Mouse (Mus musculus): Measurements from ENCODE around the gene Scmh1.
"Not testable (repeated sequence)": the region's sequence is repeated elsewhere in the genome, so short reads cannot be mapped to it uniquely, and the experiment has no call there.

Scmh1 gene

DNA sequence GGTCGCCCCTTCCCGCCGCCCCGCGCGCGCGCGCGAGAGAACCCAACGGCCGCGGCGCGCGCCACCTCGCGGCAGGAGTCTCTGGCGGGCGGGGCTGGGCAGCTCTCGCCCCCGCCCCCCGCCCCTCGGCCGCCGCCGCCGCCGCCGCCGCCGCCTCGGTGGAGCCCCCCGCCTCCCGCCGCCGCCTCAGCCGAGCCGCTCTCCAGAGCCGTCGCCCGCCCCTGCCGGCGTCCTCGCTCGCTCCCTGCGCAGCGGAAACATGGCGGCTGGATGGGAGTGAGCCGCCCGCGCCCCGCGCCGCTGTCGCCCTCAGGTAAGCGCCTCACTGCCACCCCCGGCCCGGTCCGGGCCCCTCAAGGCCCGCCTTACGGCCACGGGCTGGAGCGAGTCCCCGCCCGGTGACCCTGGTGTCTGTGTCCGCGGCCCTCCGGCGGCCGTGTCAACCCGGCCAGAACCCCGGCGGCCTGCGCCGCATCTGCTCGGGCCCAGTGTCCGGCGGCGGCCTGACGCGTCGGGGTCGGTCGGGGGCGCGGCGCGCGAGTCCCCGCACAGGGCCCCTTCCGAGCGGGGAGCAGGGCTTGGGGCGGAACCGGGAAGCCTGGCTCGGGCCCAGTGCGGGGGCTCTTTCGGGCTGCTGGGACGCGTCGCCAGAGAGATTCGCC is at the start of gene Scmh1:
Scmh1 (plus strand) TSS at position 138 of the 662 bp plus-strand sequence.
- DNase-seq (ENCODE audit: low spot score in 2 of 2), result peak; percentile 38 to 48

GRCm38 (mm10) chr4:120360011-120360521 is 45.0 kb upstream of the Scmh1 start:
- DNase-seq (ENCODE audit: low spot score in 2 of 2), result no peak

DNA sequence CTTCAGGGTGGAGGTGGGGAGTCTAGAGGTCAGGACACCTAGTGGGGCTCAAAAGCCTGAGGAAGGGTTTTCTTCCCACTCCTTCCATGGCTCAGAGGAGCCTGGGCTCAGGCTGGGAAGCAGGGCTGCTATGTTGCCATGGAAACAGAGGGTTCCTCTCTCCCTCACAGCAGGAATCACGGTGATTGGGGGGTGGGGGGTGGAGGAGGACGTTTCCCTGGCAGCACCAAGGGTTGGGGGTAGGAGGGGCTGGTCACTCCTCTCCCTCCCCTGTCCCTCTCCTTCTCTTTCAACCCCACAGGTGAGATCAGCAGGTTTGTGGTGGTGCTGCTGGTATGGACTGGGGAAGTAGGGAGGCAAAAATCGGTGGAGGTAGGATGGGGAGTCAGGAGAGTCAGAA is 40.4 kb upstream of the Scmh1 start:
- DNase-seq (ENCODE audit: low spot score in 2 of 2), result peak in 1 of 2 experiments; percentile 57

DNA sequence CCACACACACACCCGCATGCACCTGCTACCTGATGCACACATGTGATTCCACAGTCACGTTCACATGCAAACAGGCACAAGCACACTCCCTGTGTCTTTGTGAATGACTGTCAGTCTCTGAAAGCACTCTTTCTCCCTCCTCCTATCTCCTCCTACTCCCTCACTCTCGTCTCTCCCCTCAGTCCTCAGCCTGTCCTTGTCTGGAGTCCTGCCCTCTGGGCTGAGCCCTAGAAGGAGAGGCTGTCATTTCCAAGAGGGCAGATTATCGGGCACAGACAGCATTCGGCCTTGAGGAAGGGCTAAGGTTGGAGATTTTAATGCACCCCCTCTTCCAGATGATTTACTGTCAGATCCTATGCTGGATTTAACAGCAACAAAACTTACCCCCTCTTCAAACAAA is 39.6 kb upstream of the Scmh1 start:
- no peak for DNase-seq (ENCODE audit: low spot score in 2 of 2)

DNA sequence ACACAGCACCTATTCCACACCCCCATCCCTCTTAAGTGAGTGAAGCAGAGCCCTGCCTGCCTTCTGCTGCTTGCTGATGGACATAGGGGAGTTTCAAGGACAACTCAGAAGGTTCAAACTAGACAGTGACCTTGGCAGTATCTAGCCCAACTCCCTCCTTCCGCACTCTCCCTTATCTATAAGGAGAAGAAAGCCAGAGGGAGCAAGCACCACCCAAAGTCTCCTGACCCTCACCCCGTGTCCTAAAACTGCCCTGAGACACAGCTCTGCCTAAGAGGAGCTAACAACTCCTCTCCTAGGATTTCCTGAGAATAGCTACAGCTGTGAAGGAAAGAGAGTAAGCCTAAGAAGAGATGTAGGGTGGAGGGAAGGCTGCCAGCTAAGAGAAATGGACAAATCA is 37.0 kb upstream of the Scmh1 start:
- no peak for DNase-seq (ENCODE audit: low spot score in 2 of 2)

DNA sequence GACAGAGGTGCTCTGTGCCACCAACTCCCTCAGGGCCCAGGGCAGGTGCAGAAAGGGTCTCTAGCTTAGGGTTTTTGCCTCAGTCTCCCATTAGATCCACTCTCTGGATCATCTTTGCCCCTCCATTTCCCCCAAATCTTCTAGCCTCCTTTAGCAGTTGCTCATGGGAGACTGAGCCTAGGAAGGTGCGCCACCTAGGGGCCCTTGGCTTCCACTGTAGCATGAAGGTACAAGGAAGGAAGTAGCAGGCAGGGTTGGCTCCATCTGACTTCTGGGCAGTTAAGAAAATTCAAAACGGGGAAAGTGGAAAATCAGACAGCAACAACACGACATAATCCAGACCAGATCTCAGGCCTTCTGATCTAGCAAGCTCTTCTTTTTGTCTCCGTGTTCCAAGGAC is 36.4 kb upstream of the Scmh1 start:
- DNase-seq (ENCODE audit: low spot score in 2 of 2), result peak; percentile 46 to 73

DNA sequence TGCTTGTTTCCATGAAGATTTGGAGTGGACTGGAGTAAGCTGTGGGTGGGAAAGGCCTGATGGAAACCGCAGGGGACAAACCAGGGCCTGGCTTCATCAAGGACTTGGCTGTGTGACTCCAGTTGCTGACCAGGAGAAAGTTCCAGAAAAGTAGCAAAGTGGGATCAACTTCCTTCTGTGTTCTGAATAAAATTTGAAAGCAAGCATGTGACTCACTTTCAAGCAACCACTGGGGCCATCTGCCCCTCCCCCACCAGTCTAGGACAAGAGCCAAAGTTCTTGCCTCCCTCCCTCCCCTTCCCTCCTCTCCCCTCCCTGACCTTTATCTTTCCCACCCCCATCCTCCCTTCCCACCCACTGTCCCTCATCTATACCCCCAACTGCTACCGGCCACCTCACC is 35.9 kb upstream of the Scmh1 start:
- DNase-seq (ENCODE audit: low spot score in 2 of 2), result no peak

- no peak for DNase-seq (ENCODE audit: low spot score in 2 of 2)
These were observed 35.2 kb upstream of the Scmh1 start for GRCm38 (mm10) chr4:120369861-120370366.

GRCm38 (mm10) chr4:120372838-120373237 is 32.2 kb upstream of the Scmh1 start:
- DNase-seq (ENCODE audit: low spot score in 2 of 2), result no peak

GRCm38 (mm10) chr4:120373813-120374212 is 31.3 kb upstream of the Scmh1 start:
- no peak for DNase-seq (ENCODE audit: low spot score in 2 of 2)

DNA sequence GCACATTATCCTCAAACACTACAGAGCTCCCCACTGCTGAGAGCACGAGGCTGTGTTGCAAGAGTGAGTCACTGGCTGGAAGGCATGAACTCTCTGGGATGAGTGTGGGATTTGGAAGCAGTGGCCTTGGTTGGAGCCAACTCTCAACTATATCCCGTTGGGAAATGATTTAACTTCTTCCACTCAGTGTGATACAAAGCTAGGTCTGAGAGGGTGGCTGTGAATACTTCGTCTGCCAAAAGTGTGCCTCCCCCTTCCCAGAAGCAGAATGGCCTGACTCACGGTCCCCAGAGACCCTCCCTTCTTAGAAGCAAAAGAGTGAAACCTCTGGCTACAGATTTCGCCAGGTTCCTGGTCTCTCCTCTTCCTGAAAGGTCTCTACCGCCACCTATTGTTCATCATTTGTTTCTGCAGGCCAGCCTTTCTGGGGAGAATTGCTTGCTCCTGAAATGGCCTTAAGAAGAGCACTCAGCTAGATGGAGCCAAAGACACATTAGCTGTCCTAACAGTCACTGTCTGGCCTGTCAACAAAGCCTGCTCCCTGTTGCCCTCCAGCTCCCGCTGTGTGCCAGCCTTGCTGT is 24.2 kb upstream of the Scmh1 start:
- peak; percentile 55 to 68 for DNase-seq (ENCODE audit: low spot score in 2 of 2)

- no peak for DNase-seq (ENCODE audit: low spot score in 2 of 2)
These were observed 19.6 kb upstream of the Scmh1 start for GRCm38 (mm10) chr4:120385496-120385895.

DNA sequence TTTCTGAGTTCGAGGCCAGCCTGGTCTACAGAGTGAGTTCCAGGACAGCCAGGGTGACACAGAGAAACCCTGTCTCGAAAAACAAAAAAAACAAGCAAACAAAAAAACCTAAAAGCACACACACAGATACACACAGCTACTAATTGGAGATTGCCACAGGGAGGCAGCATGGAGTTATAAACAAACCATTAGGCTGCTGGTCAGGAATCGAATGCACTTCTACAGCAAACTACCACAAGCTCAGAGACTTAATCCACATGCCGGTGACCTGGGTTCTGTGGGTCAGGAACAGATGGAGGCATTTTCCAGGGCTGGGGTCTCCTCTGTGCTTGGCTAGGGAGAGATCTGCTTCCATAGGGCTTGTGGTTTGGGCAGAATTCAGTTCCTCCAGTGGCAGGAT is 17.6 kb upstream of the Scmh1 start:
- no peak for DNase-seq (ENCODE audit: low spot score in 2 of 2)

DNA sequence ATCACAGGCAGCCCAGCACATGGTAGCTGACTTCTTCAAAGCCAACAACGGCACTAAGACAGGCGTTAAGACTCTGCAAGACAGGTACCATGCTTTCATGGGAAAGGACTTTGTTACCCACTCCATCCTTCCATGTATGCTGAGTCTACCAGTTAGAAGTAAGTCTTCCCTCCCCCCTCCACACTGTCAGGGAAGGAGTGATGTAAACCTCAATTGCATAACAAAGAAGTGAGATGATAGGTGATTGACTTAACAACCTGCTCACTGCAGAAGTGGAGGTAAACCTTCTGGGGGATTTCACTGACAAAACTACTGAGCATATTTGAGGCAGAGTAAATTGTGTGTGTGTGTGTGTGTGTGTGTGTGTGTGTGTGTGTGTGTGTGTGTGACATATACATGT is 17.1 kb upstream of the Scmh1 start:
- DNase-seq (ENCODE audit: low spot score in 2 of 2), result no peak

DNA sequence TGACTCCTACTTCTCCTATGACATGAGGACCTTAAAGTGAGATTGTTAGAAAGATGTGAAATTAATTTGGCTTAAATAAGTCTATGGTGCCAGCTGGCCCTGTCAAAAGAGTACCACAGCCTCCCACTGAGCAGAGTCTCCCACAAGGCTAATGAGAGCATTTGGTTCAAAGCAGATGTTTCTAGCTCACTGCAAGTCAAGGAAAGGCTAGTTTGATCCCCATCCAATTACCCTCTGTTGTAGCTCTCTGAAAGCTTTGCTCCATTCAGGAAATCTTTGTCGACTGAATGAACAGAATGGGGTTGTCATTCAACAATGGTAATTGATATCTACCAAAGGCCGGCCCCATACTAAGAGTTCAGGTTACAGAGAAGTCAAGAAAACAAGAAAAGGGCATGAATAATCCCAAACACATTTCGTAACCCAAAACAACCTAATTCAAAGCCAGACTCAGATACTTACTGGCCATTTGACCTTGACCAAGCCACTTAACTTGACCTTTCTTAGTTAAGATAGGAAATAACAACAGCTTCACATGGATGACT is 16.0 kb upstream of the Scmh1 start:
- DNase-seq (ENCODE audit: low spot score in 2 of 2), result no peak

DNA sequence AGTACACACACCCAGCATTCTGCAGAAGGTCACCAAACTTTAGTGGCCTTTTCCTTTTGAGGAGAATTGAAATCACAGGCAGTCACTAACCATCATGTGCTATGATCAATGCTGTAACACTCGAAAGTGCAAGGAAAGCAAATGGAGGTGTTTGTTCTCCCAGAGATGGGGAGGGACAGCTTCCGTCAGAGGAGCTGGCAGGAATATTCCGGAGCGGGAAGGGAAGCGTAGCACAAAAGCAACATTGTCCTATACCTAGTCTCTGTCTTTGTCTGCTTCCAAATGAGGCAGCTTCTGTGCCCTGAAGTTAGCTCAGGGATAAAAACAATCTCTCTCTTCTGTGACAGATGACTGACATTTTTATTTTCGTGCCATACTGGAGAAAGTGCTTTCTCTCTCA is 15.5 kb upstream of the Scmh1 start:
- no peak for DNase-seq (ENCODE audit: low spot score in 2 of 2)

- no peak for DNase-seq (ENCODE audit: low spot score in 2 of 2)
These were observed 13.5 kb upstream of the Scmh1 start for GRCm38 (mm10) chr4:120391591-120391990.

GRCm38 (mm10) chr4:120392341-120392740 is 12.7 kb upstream of the Scmh1 start:
- DNase-seq (ENCODE audit: low spot score in 2 of 2), result no peak

DNA sequence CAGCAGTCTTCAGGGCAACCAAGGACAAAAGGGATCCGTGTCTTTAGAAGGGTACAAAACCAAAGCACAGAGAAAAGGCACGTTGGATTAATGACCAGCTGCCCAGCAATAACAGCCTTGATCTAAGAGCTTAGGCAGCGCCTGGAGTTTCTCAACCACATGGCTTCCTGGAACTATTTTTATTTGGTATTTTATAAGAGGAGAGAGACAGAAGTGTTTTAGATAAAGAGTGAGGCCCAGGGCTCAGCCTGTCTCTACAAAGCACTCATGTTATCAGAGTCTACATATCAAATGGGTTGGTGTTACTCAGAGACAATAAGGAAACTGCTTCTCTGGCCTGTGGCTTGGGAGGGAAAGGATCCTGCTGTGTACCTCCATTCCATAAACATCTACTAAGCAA is 12.3 kb upstream of the Scmh1 start:
- DNase-seq (ENCODE audit: low spot score in 2 of 2), result no peak

DNA sequence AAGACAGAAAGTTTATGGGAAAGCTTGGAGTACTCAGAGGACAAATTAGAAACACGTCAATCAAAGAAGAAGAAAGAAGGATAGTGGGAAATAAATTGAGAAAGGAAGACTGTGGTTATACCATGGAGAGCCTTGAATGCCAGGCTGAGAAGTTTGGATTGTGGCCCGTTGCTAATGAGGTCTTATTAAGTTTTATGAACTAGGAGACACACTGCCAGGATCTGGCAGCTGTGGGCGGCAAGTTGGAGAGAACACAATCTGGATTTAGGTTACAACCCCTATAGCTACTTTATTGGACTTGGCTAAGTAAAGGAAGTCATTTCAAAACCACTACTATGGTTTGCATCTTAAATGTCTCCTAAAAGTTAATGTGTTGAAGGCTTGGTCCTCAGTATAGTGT is 4.8 kb upstream of the Scmh1 start:
- DNase-seq (ENCODE audit: low spot score in 2 of 2), result no peak

DNA sequence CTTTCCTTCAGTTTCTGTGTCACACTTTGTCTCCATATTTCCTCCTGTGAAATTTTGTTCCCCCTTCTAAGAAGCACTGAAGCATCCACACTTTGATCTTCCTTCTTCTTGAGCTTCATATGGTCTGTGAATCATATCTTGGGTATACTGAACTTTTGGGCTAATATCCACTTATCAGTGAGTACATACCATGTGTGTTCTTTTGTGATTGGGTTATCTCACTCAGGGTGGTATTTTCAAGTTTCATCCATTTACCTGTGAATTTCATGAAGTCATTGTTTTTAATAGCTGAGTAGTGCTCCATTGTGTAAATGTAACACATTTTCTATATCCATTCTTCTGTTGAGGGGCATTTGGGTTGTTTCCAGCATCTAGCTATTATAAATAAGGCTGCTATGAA is 3.0 kb upstream of the Scmh1 start:
- DNase-seq (ENCODE audit: low spot score in 2 of 2), result not testable (repeated sequence)

- DNase-seq (ENCODE audit: low spot score in 2 of 2), result no peak
These were observed 834 bp upstream of the Scmh1 start for GRCm38 (mm10) chr4:120404247-120404646.

- DNase-seq (ENCODE audit: low spot score in 2 of 2), result peak; percentile 25 to 40
These were observed 320 bp upstream of the Scmh1 start for GRCm38 (mm10) chr4:120404778-120405143.
